Mouse (Mus musculus): Measurements from ENCODE around the gene Prss38.

Prss38 gene

GRCm38 (mm10) chr11:59324777-59325176 is 50.7 kb downstream of the Prss38 start:
- DNase-seq (ENCODE audit: low spot score in 2 of 2): no peak

- DNase-seq (ENCODE audit: low spot score in 2 of 2): no peak
Observed at GRCm38 (mm10) chr11:59322988-59323387, 52.5 kb downstream of the Prss38 start.

All from urinary bladder, postnatal 4 days (tissue).